Mouse (Mus musculus): ENCODE results near the gene Gm3618. TPM values are rescaled to one million over a fixed set of nuclear protein-coding genes. Genes with fewer than 3 reads are reported as not detected.
A peak's percentile ranks its signal among the peaks of the same experiment; 100 is the strongest.
"Not testable (repeated sequence)": the region's sequence is repeated elsewhere in the genome, so short reads cannot be mapped to it uniquely, and the experiment has no call there.

Gene Gm3618
- polyA plus RNA-seq (2016; fragmentation: Nextera tagmentation; extraction: Ambion mirVana) = not detected in 2 replicates

DNA sequence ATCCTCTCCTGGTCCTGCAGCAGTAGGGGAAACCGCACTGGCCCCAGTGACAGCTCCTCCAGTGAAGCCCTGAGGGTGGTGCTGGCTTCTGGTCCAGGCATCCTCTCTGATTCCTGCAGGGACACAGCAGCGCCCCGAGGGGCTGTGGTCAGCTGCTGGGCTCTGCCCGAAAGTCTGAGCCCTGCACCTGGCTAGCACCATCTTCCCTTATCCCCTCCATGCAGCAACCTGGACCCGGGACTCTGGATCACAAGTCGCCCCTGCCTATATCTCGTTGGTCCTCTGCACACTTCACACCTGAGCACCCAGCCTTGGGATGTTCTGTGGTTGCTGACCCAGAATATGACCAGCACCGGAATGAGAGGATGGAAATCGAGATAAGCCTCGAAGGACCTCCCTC lies at the start of gene Gm3618:
Gene Gm3618, minus strand, starts transcription at position 101 of the 400 bp plus-strand sequence.
- H3K27ac ChIP-seq (replicated peaks); DNase-seq (ENCODE audit: low spot score): not testable (repeated sequence)
- no CpG with 5 or more reads among the region's 10 CpGs for WGBS

DNA sequence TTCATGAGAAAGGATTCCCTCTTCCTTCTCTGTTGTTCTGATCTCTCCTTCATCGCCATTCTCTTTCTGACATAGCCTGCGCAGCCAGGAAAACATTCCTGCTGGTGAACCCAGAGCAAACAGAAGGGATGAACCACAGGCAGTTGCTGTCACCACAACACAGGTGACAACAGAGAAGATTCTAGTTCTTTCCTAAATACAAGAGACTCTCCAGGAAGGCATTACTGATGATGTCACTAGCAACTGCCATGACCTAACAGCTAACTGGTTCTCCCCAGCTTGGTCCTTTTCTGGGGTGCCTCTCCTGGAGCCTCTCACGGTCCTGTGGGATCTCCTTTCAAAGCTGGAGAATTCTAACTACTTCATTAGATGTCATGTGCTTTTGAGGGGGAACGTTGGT lies 46.7 kb upstream of the Gm3618 start, which contains the start of gene Gm16440:
Gene Gm16440, minus strand, starts transcription at position 101 of the 400 bp plus-strand sequence.
- WGBS = 84% methylated on average over 2 of the region's 4 CpGs
- not testable (repeated sequence) for DNase-seq (ENCODE audit: low spot score); H3K4me1 ChIP-seq; H3K27me3 ChIP-seq (ENCODE audit: low read depth, poor library complexity, severe bottlenecking); H3K9me3 ChIP-seq (replicated peaks); H3K4me3 ChIP-seq; H3K27ac ChIP-seq (replicated peaks); H3K36me3 ChIP-seq

More for the DNA sequence above, at the start of gene Gm3618:
- not testable (repeated sequence) for H3K4me3 ChIP-seq; H3K9me3 ChIP-seq (replicated peaks); H3K4me1 ChIP-seq; H3K27me3 ChIP-seq (ENCODE audit: low read depth, poor library complexity, severe bottlenecking); H3K36me3 ChIP-seq

DNA sequence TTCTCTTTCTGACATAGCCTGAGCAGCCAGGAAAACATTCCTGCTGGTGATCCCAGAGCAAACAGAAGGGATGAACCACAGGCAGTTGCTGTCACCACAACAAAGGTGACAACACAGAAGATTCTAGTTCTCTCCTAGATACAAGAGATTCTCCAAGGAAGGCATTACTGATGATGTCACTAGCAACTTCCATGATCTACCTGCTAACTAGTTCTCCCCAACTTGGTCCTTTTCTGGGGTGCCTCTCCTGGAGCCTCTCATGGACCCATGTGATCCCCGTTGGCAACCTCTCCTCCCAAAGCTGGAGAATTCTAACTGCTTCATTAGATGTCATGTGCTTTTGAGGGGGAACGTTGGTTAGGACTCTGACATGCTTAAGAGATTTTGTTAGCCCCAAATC lies 38.7 kb downstream of the Gm3618 start, which contains the start of gene Gm21103:
Gene Gm21103, minus strand, starts transcription at position 101 of the 400 bp plus-strand sequence.
- not testable (repeated sequence) for H3K9me3 ChIP-seq (replicated peaks); H3K27ac ChIP-seq (replicated peaks); H3K36me3 ChIP-seq; H3K4me1 ChIP-seq; DNase-seq (ENCODE audit: low spot score); H3K27me3 ChIP-seq (ENCODE audit: low read depth, poor library complexity, severe bottlenecking); H3K4me3 ChIP-seq
- 86% methylated on average over 2 of the region's 2 CpGs for WGBS

DNA sequence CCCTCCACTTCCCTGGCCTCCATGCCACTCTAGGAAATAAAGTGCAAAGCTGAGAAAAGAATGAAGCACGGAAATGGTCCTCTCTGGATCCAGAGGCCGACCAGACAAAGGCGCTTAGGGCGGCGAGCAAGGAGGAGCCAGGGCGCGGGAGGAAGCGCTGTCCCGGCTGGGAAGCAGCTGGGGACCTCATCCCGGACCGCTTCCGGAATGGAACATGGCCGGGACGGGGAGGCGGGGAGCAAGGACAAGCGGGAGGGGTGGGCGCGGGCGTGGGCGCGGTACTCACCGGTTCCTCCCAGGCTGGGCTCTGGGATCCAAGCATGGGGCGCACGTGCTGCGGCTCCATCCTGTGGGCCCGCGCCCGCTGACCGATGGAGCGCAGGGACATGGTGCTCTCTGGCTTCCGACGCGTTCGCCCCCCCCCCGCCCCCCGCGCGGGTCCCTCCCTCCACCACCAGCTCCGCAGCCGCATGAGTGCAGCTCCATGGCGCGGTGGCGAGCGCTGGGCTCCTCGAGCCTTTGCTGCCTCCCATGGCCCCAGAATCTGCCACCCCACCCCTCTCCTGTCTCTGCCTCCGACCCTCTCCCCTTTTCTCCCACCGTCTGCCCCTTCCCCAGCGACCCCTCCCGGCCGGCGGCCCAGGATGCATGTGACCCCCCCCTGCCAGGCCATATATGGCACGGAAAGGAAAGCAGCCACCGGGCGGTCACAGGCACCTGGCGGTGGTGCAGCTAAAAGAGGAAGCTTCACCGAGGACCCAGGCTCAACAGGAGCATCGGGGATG lies 56.4 kb downstream of the Gm3618 start, which contains the start of gene Gm3411:
Gene Gm3411, minus strand, starts transcription at position 320 of the 785 bp plus-strand sequence.
- H3K4me1 ChIP-seq; H3K27me3 ChIP-seq (ENCODE audit: low read depth, poor library complexity, severe bottlenecking); H3K9me3 ChIP-seq (replicated peaks); H3K36me3 ChIP-seq: not testable (repeated sequence)
- WGBS = under 1% methylated on average over 54 of the region's 57 CpGs
- peak within 1 kb of the TSS; percentile 84 for H3K27ac ChIP-seq (replicated peaks)
- peak within 1 kb of the TSS; percentile 59 for H3K4me3 ChIP-seq
- peak; percentile 59 for DNase-seq (ENCODE audit: low spot score)

Other genes with a start within 250 kb of the Gm3618 start
- gene Gm8206, start 249.7 kb downstream of the Gm3618 start, polyA plus RNA-seq (2016; fragmentation: Nextera tagmentation; extraction: Ambion mirVana) = 0.65 and 1.1 TPM in 2 replicates
- gene Gm3468, start 235.0 kb downstream of the Gm3618 start, polyA plus RNA-seq (2016; fragmentation: Nextera tagmentation; extraction: Ambion mirVana) = 1.8 TPM in 2 replicates
- not detected in 2 replicates for gene Gm3476, start 217.9 kb downstream of the Gm3618 start, polyA plus RNA-seq (2016; fragmentation: Nextera tagmentation; extraction: Ambion mirVana)
- gene Gm21560, start 124.4 kb downstream of the Gm3618 start, polyA plus RNA-seq (2016; fragmentation: Nextera tagmentation; extraction: Ambion mirVana) = not detected in 2 replicates
- gene Gm3411, start 56.4 kb downstream of the Gm3618 start, polyA plus RNA-seq (2016; fragmentation: Nextera tagmentation; extraction: Ambion mirVana) = 1.3 and 1.9 TPM in 2 replicates
- gene Gm21103, start 38.8 kb downstream of the Gm3618 start, polyA plus RNA-seq (2016; fragmentation: Nextera tagmentation; extraction: Ambion mirVana) = not detected in 2 replicates
- gene Gm16440, start 46.6 kb upstream of the Gm3618 start, polyA plus RNA-seq (2016; fragmentation: Nextera tagmentation; extraction: Ambion mirVana) = not detected in 2 replicates
- gene Gm3591, start 68.8 kb upstream of the Gm3618 start, polyA plus RNA-seq (2016; fragmentation: Nextera tagmentation; extraction: Ambion mirVana) = 1.2 and 1.3 TPM in 2 replicates
- gene Gm3594, start 100.9 kb upstream of the Gm3618 start, polyA plus RNA-seq (2016; fragmentation: Nextera tagmentation; extraction: Ambion mirVana) = not detected in 2 replicates
- not detected in 2 replicates for gene Gm8356, start 193.6 kb upstream of the Gm3618 start, polyA plus RNA-seq (2016; fragmentation: Nextera tagmentation; extraction: Ambion mirVana)
- 0.09 and 0.11 TPM in 2 replicates for gene Gm3629, start 246.9 kb upstream of the Gm3618 start, polyA plus RNA-seq (2016; fragmentation: Nextera tagmentation; extraction: Ambion mirVana)